Mouse (Mus musculus): Measurements from ENCODE around the gene Cbx1. TPM values are rescaled to one million over a fixed set of nuclear protein-coding genes. Genes with fewer than 3 reads are reported as not detected.
"Not testable (repeated sequence)": the region's sequence is repeated elsewhere in the genome, so short reads cannot be mapped to it uniquely, and the experiment has no call there.

Gene Cbx1
- polyA plus RNA-seq, 1 experiment from 2014 or later: 53.3 TPM

DNA sequence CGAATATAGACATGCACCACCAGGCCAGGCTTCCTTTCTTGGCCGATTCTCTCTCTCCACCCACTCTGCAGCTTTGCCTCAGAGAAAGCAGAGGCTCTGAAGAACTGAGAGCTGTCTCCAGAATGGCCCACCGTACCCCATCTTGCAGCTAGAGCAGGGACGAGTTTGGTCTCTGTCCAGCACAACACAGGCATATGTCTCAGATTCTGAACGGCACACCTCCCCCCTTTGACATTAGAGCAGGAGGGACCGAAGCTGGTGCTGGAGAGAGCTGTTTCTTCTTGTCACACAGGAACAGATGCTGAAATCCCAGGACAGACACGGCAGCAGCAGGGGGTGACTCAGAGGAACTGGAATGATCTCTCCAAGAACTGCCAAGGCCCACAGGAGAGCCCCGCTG, 51.4 kb downstream of the Cbx1 start:
- ATAC-seq (ENCODE audit: extremely low read depth, insufficient number of reproducible peaks, low FRiP score, low TSS enrichment): no peak
- WGBS: 28% methylated on average over 8 of the region's 8 CpGs
- no peak overlapping the region for H3K27ac ChIP-seq (replicated peaks)
- H3K9me3 ChIP-seq: no peaks in the 10 kb centered on the region
- peaks cover 7% of the 10 kb centered on the region; the same call in 1 of the 2 replicates for H3K4me1 ChIP-seq
- no peak overlapping the region for H3K4me2 ChIP-seq
- peaks cover 24% of the 10 kb centered on the region for H3K27me3 ChIP-seq (replicated peaks)
- peak overlapping the region; percentile 25 for H3K9ac ChIP-seq
- H3K36me3 ChIP-seq: no peaks in the 10 kb centered on the region
- H3K4me3 ChIP-seq: no peak overlapping the region

DNA sequence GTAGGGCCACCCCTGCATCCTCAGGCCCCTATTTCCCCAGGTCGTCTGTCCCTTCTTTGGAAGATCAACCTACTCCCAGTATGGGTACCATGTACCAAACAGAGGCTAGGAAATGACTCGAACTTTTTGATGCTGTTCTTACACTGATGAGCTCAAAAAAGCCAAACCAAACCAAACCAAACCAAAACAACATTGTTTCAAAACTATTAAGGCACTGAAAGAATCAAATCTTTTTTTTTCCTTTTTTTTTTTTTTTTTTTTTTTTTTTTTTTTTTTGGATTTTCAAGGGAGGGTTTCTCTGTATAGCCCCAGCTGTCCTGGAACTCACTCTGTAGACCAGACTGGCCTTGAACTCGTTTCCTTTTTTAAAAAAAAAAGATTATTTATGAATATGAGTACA, 54.7 kb downstream of the Cbx1 start:
- no peak overlapping the region for H3K27ac ChIP-seq (replicated peaks)
- no peaks in the 10 kb centered on the region for H3K36me3 ChIP-seq
- no peaks in the 10 kb centered on the region for H3K9me3 ChIP-seq
- H3K9ac ChIP-seq: no peak overlapping the region
- 47% methylated on average over 3 of the region's 3 CpGs for WGBS
- no peak for ATAC-seq (ENCODE audit: extremely low read depth, insufficient number of reproducible peaks, low FRiP score, low TSS enrichment)
- H3K27me3 ChIP-seq (replicated peaks): 0 out of 2 replicates have a peak, but pooled peaks cover 6% of the 10 kb centered on the region
- H3K4me3 ChIP-seq: no peak overlapping the region
- peaks cover 8% of the 10 kb centered on the region; the same call in 1 of the 2 replicates for H3K4me1 ChIP-seq
- H3K4me2 ChIP-seq: no peak overlapping the region

DNA sequence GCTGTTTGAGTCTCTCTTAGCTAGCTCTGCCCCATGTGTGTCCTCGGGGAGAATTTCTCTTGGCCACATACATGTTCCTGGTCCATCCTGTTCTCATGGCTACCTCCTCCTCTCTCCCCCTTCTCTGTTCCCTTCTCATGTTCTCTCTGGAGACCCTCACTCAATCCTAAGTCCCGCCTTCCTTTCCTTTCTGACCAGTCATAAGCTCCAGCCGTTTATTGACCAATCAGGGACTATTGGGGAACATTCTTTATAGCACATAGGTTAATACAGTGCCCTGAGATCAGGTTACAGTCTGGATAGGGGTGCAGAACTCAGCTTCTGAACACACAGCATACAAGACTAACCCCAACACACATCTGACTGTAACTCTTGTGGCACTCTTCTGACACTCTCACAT, 58.3 kb downstream of the Cbx1 start:
- Histone ChIP-seq H3K9ac (no peak overlapping the region), H3K4me2 (no peak overlapping the region), H3K9me3 (no peaks in the 10 kb centered on the region), H3K4me1 (peaks cover 15% of the 10 kb centered on the region), H3K4me3 (no peak overlapping the region), H3K36me3 (peaks cover 3% of the 10 kb centered on the region; the same call in 1 of the 2 replicates), H3K27ac (replicated peaks) (no peak overlapping the region), H3K27me3 (replicated peaks) (no peaks in the 10 kb centered on the region)
- ATAC-seq (ENCODE audit: extremely low read depth, insufficient number of reproducible peaks, low FRiP score, low TSS enrichment): no peak
- 31% methylated on average over 3 of the region's 3 CpGs for WGBS

DNA sequence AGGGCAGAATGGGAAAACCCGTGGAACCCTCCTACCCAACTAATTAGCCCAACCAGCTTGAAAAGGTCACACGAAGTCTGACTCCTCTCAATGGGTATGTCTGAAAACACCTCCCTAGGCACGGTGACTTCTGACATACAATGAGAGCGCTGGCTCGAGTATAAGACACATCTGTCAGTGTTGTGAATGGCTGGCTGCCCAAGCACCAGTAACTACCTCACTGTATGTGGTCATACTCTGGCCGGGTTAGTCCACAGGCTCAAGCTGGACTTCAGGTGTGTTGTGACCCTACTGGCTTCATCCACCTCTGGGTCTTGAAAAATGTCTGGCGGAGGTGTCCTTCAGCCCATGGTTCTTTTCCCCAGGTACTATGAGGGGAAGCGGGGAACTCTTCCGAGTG, 59.8 kb downstream of the Cbx1 start:
- H3K4me3 ChIP-seq: no peak overlapping the region
- WGBS: 67% methylated on average over 9 of the region's 9 CpGs

DNA sequence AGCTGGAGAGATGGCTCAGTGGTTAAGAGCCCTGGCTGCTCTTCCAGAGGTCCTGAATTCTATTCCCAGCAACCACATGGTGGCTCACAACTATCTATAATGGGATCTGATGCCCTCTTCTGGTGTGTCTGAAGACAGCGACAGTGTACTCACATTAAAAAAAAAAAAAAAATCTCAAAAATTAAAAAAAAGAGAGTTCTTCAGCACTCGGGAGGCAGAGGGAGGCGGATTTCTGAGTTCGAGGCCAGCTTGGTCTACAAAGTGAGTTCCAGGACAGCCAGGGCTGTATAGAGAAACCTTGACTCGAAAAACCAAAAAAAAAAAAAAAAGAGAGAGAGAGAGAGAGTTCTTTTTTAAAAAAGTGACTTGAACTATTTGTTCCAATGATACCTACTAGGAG, 60.2 kb downstream of the Cbx1 start:
- Histone ChIP-seq H3K4me3 (peak overlapping the region; percentile 63), H3K4me2 (peak overlapping the region; percentile 84), H3K36me3 (peaks cover 17% of the 10 kb centered on the region), H3K27ac (replicated peaks) (0 out of 2 replicates have a peak overlapping the region, but pooled peaks have one; percentile 44), H3K4me1 (peaks cover 15% of the 10 kb centered on the region), H3K9ac (peak overlapping the region; percentile 84)
- H3K9me3 ChIP-seq; ATAC-seq (ENCODE audit: extremely low read depth, insufficient number of reproducible peaks, low FRiP score, low TSS enrichment); H3K27me3 ChIP-seq (replicated peaks): not testable (repeated sequence)
- WGBS: 70% methylated on average over 5 of the region's 5 CpGs

More for the DNA sequence above, 59.8 kb downstream of the Cbx1 start:
- ATAC-seq (ENCODE audit: extremely low read depth, insufficient number of reproducible peaks, low FRiP score, low TSS enrichment): no peak
- Histone ChIP-seq H3K27ac (replicated peaks) (no peak overlapping the region), H3K9ac (no peak overlapping the region), H3K4me2 (no peak overlapping the region), H3K4me1 (peaks cover 15% of the 10 kb centered on the region), H3K36me3 (peaks cover 13% of the 10 kb centered on the region), H3K9me3 (no peaks in the 10 kb centered on the region), H3K27me3 (replicated peaks) (no peaks in the 10 kb centered on the region)

DNA sequence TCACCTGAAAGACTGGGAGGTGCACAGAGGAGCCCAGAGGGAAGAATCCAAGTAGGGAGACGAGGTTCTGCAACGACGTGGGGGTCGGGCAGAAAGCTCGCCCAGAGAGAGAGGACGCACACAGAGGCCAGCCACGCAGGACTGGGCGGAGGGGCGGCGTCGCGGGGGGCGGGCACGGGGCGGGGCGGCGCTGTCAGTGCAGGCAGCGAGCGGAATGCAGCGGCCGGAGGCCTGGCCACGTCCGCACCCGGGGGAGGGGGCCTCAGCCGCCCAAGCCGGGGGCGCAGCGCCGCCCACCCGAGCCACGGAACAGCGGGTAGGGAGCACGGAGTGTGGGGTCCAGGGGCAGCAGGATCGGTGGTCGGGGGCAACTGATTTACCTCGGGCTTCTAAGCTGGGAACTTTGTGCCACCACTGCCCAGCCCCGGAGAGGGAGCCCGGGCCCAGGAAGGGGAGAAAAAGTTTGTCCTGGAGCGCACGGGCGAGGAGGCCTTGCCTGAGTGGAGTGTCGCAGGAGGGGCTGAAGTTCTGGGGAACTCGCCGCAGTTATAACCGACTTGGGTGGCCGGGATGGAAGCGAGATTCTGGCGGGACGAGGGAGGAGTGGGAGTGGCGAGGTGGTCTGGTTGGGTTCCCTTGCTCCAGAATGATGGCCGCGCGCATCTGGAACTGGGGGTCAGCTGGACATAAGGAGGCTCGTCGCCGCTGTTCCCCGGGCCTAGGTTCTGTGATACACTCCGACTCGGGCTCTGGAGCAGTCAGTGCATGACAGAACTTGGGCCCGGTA, 60.9 kb downstream of the Cbx1 start, which contains the start of gene Copz2:
TSS of gene Copz2 (plus strand) at position 190 of the 787 bp plus-strand sequence.
- H3K4me2 ChIP-seq: peak within 1 kb of the TSS; percentile 84
- no peaks in the 10 kb centered on the region for H3K9me3 ChIP-seq
- H3K4me3 ChIP-seq: peak within 1 kb of the TSS; percentile 63
- H3K27ac ChIP-seq (replicated peaks): peak within 1 kb of the TSS; percentile 44
- peaks cover 24% of the 10 kb centered on the region for H3K36me3 ChIP-seq
- H3K9ac ChIP-seq: peak within 1 kb of the TSS; percentile 84
- ATAC-seq (ENCODE audit: extremely low read depth, insufficient number of reproducible peaks, low FRiP score, low TSS enrichment): peak; percentile 64; the same call in 1 of the 2 replicates
- H3K27me3 ChIP-seq (replicated peaks): no peaks in the 10 kb centered on the region
- H3K4me1 ChIP-seq: peaks cover 15% of the 10 kb centered on the region
- WGBS: under 1% methylated on average over 45 of the region's 60 CpGs

DNA sequence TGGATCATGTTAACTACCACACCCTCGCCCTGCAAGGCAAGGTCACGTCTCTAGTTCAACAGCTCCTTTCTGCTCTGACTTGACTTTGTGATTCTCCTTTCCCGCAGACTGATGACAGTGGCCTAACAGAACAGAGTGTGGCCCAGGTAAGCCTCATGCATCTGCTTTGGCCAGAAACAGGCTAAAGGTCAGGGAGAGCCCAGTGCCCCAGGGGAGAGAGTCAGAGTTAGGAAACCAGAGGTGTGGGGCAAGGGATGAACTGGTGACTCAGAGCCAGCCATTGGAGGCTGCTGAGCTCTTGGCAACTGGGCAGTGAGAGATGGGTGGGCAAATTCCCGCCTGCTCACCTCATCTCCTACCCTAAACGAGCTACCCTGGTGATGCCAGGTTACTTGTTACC, 68.5 kb downstream of the Cbx1 start:
- Histone ChIP-seq H3K4me1 (peaks cover 21% of the 10 kb centered on the region), H3K4me3 (no peak overlapping the region), H3K27me3 (replicated peaks) (peaks cover under 1% of the 10 kb centered on the region; the same call in 1 of the 2 replicates), H3K9ac (peak overlapping the region; percentile 19), H3K9me3 (no peaks in the 10 kb centered on the region), H3K27ac (replicated peaks) (no peak overlapping the region), H3K4me2 (no peak overlapping the region), H3K36me3 (peaks cover 52% of the 10 kb centered on the region)
- 64% methylated on average over 5 of the region's 5 CpGs for WGBS
- ATAC-seq (ENCODE audit: extremely low read depth, insufficient number of reproducible peaks, low FRiP score, low TSS enrichment): no peak

MicroRNAs encoded within 50 kb of the gene (microRNA counts, 519-probe panel; counts per million panel counts)
- microRNA mmu-miR-152: 6,004 counts per million, percentile 93 among the panel's probes with 10 or more counts

Small RNA genes lying within 50 kb of the gene (microRNA-seq; reads per million reads assigned to microRNA genes)
- gene Mir152: 131 reads per million, percentile 57 among the genes with 10 or more reads in this experiment

Other genes with a start within 250 kb of the Cbx1 start
- 10.7 and 11.8 TPM in 2 replicates for gene Snx11, start 11.6 kb upstream of the Cbx1 start, polyA plus RNA-seq (2015; fragmentation: Nextera tagmentation; extraction: Ambion mirVana)
- 67.2 and 70.8 TPM in 2 replicates for gene Nfe2l1, start 40.8 kb downstream of the Cbx1 start, polyA plus RNA-seq (2015; fragmentation: Nextera tagmentation; extraction: Ambion mirVana)
- gene Copz2, start 60.7 kb downstream of the Cbx1 start, polyA plus RNA-seq (2015; fragmentation: Nextera tagmentation; extraction: Ambion mirVana): 109 and 113 TPM in 2 replicates
- 50.4 and 52.4 TPM in 2 replicates for gene Cdk5rap3, start 127.4 kb downstream of the Cbx1 start, polyA plus RNA-seq (2015; fragmentation: Nextera tagmentation; extraction: Ambion mirVana)
- 0.79 and 1.0 TPM in 2 replicates for gene Prr15l, start 139.0 kb downstream of the Cbx1 start, polyA plus RNA-seq (2015; fragmentation: Nextera tagmentation; extraction: Ambion mirVana)
- 53.3 and 55.6 TPM in 2 replicates for gene Pnpo, start 154.9 kb downstream of the Cbx1 start, polyA plus RNA-seq (2015; fragmentation: Nextera tagmentation; extraction: Ambion mirVana)
- 15.8 and 17.8 TPM in 2 replicates for gene Sp2, start 193.8 kb downstream of the Cbx1 start, polyA plus RNA-seq (2015; fragmentation: Nextera tagmentation; extraction: Ambion mirVana)
- gene Sp6, start 224.3 kb downstream of the Cbx1 start, polyA plus RNA-seq (2015; fragmentation: Nextera tagmentation; extraction: Ambion mirVana): 0.18 and 0.21 TPM in 2 replicates
- gene Scrn2, start 240.8 kb downstream of the Cbx1 start, polyA plus RNA-seq (2015; fragmentation: Nextera tagmentation; extraction: Ambion mirVana): 16.0 and 19.2 TPM in 2 replicates

Data from heart, embryonic 13.5 days (tissue).